Mouse (Mus musculus): Measurements from ENCODE around the gene Srcin1.
A peak's percentile ranks its signal among the peaks of the same experiment; 100 is the strongest.

DNA sequence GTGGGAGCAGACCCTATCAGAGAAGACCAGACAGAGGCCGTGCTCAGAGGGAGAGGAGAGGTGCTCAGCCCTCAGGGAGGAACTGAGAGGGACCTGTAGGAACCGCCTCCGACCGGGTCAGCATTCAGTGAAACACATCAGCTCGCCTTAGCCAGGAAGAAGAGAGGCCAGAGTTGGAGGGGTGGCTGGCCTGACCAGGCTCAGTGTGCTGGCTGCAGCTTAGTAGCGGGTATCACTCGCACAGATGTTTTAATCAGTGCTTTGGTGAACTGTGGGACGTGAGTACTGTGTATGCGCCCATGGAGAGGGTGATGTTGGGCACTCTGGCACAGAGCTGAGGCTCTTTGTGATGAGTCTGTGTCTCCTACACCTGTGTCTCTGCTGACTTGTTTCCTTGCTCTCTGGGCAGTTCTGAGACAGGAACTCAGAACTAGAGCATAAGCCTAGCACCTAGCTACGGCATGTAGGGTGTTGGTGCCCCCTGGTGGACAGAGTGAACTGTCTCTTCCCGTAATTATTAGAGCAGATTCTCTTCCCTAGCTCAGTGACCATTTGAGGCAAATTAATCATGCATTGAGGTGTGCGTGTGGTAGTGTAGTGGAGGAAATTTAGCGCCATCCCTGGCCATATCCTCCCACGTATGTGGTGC lies 107.2 kb downstream of the Srcin1 start:
- TF ChIP-seq CTCF (IDR thresholded peaks at IDR 0.05; ENCODE audit: control insufficient read depth, insufficient read depth, insufficient read length) (peak; percentile 46), MAX (IDR thresholded peaks at IDR 0.05) (no peak), MYOG (IDR thresholded peaks at IDR 0.05; ENCODE audit: control insufficient read depth, extremely low read depth, insufficient read length) (no peak), USF1 (IDR thresholded peaks at IDR 0.05; ENCODE audit: low read depth) (no peak), CEBPB (IDR thresholded peaks at IDR 0.05; ENCODE audit: low read depth) (no peak), MYOD1 (IDR thresholded peaks at IDR 0.05; ENCODE audit: control insufficient read depth, insufficient read length, low read depth) (no peak)

Data from C2C12 (cell line).